Mouse (Mus musculus) heart, adult 2 months (tissue): ENCODE measurements around the gene Chid1. TPM values are rescaled to one million over a fixed set of nuclear protein-coding genes. Genes with fewer than 3 reads are reported as not detected.
A peak's percentile ranks its signal among the peaks of the same experiment; 100 is the strongest.
"Not testable (repeated sequence)": the region's sequence is repeated elsewhere in the genome, so short reads cannot be mapped to it uniquely, and the experiment has no call there.

ENCODE experiments used
- DNase-seq, 2 experiments: peaks; one replicate each; pipeline ENCODE4 v3.0.0; 2021
- H3K27ac ChIP-seq: fragments of 200-600 bp; 2 replicates; pipeline ENCODE4 v1.8.1; 2022
- H3K27me3 ChIP-seq: fragments of 200-500 bp; 2 replicates; pipeline ENCODE4 v1.6.1; 2012; ENCODE audit warnings: mild to moderate bottlenecking, low read length, inconsistent platforms, mixed read lengths; ENCODE audit not compliant: control insufficient read depth, insufficient read depth
- H3K36me3 ChIP-seq: fragments of 200-500 bp; 2 replicates; pipeline ENCODE4 v1.6.1; 2012; ENCODE audit warnings: low read length, inconsistent platforms; ENCODE audit not compliant: control insufficient read depth, insufficient read depth
- H3K4me1 ChIP-seq: fragments of 200-500 bp; 2 replicates; pipeline ENCODE4 v1.6.1; 2011; ENCODE audit warnings: low read length; ENCODE audit not compliant: control insufficient read depth, insufficient read depth
- H3K4me3 ChIP-seq: fragments of 200-600 bp; 2 replicates; pipeline ENCODE4 v1.8.1; 2022
- H3K79me2 ChIP-seq: fragments of 200-500 bp; replicated peaks from 2 replicates; pipeline ENCODE4 v1.6.1; 2012; ENCODE audit warnings: mild to moderate bottlenecking, inconsistent platforms, low read length, moderate library complexity, mixed read lengths; ENCODE audit not compliant: control insufficient read depth, insufficient read depth
- H3K9ac ChIP-seq: fragments of 200-500 bp; 2 replicates; pipeline ENCODE4 v1.6.1; 2012; ENCODE audit warnings: low read depth, mild to moderate bottlenecking, control low read depth, inconsistent platforms, low read length, mixed read lengths
- CTCF ChIP-seq: fragments of 200-600 bp; IDR thresholded peaks from 2 replicates; pipeline ENCODE4 v1.8.1; 2022; ENCODE audit warnings: antibody characterized with exemption, mild to moderate bottlenecking, moderate library complexity
- EP300 ChIP-seq: fragments of 200-500 bp; IDR thresholded peaks from 2 replicates; pipeline ENCODE4 v1.6.1; 2011; ENCODE audit warnings: low read depth, low read length, control low read depth; ENCODE audit not compliant: insufficient read depth
- POLR2A ChIP-seq: fragments of 200-500 bp; IDR thresholded peaks from 2 replicates; pipeline ENCODE4 v1.6.1; 2011; ENCODE audit warnings: mild to moderate bottlenecking, low read depth, low read length, control low read depth; ENCODE audit not compliant: insufficient read depth
- WGBS: fragments of 180-500 bp; shearing (Covaris S2); methylation state at CpG from one replicate; pipeline ENCODE4 v1.1.7; 2018; 5-methylcytosine and 5-hydroxymethylcytosine counted together
- intact Hi-C: fragments of 180-260 bp; cut with DNase I; formaldehyde crosslinking; loops from one replicate; pipeline ENCODE4 v1.15.1; 2025
- polyA plus RNA-seq: library from polyadenylated mRNA; depleted of rRNA; stranded (reverse); fragments of >200 nt; gene quantifications from 2 replicates; pipeline ENCODE4 v1.2.3, GENCODE M21; 2012
- total RNA-seq, 2 experiments: library from RNA; stranded (reverse); gene quantifications; 2 replicates each; pipeline ENCODE4 v1.2.3; 2021

Chid1 gene
- total and polyA plus RNA-seq, 3 experiments = 20.2 to 52.7 (median 45.9) TPM

GRCm38 (mm10) chr7:141455610-141456314, 83.9 kb downstream of the Chid1 start:
- H3K36me3 ChIP-seq = peaks cover 5% of the 10 kb centered on the region; the same call in 1 of the 2 replicates
- peak overlapping the region; percentile 97 for H3K9ac ChIP-seq
- no peaks in the 10 kb centered on the region for H3K79me2 ChIP-seq
- TF ChIP-seq POLR2A (peak; percentile 75), CTCF (no peak), EP300 (peak; percentile 98)
- intact Hi-C loops = no loop called here
- DNase-seq = peak; percentile 86 to 89
- H3K4me3 ChIP-seq = peak overlapping the region; percentile 100
- H3K27me3 ChIP-seq = no peaks in the 10 kb centered on the region
- peaks cover 22% of the 10 kb centered on the region for H3K4me1 ChIP-seq
- H3K27ac ChIP-seq = peak overlapping the region; percentile 100
- under 1% methylated on average over 23 of the region's 23 CpGs for WGBS

GRCm38 (mm10) chr7:141454967-141455551, 84.6 kb downstream of the Chid1 start, which contains the start of gene Pnpla2:
Gene Pnpla2, plus strand, starts transcription at chr7:141455198.
- TF ChIP-seq POLR2A = peak; percentile 99
- TF ChIP-seq CTCF = peak; percentile 32; the same call in 1 of the 2 replicates
- peak; percentile 83; the same call in 1 of the 2 replicates for TF ChIP-seq EP300
- under 1% methylated on average over 45 of the region's 45 CpGs for WGBS

DNA sequence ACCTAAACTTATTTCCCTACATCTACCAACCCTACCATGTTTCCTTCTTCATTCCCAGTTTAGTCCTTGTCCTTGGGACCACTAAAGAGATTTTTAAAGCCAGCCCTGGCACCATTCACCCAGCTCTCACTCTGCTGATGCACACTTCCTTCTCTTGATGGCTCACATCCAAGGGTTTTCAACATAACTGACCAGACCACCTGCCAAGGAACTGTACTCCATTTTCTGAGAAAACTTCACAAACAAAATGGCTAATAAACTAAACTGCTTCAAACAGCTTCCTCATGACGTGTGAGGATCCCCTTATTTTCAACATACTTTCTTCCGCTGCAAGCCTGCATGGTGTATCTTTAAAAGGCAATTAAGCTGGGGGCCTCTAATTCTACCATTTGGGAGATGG, 86.0 kb downstream of the Chid1 start:
- no peak overlapping the region for H3K9ac ChIP-seq
- peaks cover 5% of the 10 kb centered on the region for H3K36me3 ChIP-seq
- no peak overlapping the region for H3K4me3 ChIP-seq
- no peaks in the 10 kb centered on the region for H3K79me2 ChIP-seq
- peaks cover 13% of the 10 kb centered on the region for H3K4me1 ChIP-seq
- TF ChIP-seq CTCF = no peak
- TF ChIP-seq EP300 = no peak
- TF ChIP-seq POLR2A = no peak
- 71% methylated on average over 2 of the region's 2 CpGs for WGBS
- no peak for DNase-seq
- intact Hi-C loops = no loop called here
- H3K27me3 ChIP-seq = no peaks in the 10 kb centered on the region
- H3K27ac ChIP-seq = no peak overlapping the region

More at GRCm38 (mm10) chr7:141454967-141455551, 84.6 kb downstream of the Chid1 start, which contains the start of gene Pnpla2:
- Histone ChIP-seq H3K4me3 (peak within 1 kb of the TSS; percentile 100), H3K4me1 (peaks cover 16% of the 10 kb centered on the region), H3K27ac (peak within 1 kb of the TSS; percentile 100), H3K9ac (peak within 1 kb of the TSS; percentile 97), H3K27me3 (no peaks in the 10 kb centered on the region), H3K36me3 (peaks cover 3% of the 10 kb centered on the region; the same call in 1 of the 2 replicates), H3K79me2 (no peaks in the 10 kb centered on the region)
- intact Hi-C loops = no loop called here
- DNase-seq = peak; percentile 95

GRCm38 (mm10) chr7:141451928-141452327, 87.7 kb downstream of the Chid1 start:
- TF ChIP-seq POLR2A (no peak), EP300 (no peak), CTCF (no peak)
- Histone ChIP-seq H3K27ac (no peak overlapping the region), H3K36me3 (peaks cover 9% of the 10 kb centered on the region), H3K4me3 (no peak overlapping the region), H3K9ac (no peak overlapping the region), H3K79me2 (no peaks in the 10 kb centered on the region), H3K4me1 (peaks cover 8% of the 10 kb centered on the region), H3K27me3 (no peaks in the 10 kb centered on the region)
- intact Hi-C loops = no loop called here
- DNase-seq = no peak

DNA sequence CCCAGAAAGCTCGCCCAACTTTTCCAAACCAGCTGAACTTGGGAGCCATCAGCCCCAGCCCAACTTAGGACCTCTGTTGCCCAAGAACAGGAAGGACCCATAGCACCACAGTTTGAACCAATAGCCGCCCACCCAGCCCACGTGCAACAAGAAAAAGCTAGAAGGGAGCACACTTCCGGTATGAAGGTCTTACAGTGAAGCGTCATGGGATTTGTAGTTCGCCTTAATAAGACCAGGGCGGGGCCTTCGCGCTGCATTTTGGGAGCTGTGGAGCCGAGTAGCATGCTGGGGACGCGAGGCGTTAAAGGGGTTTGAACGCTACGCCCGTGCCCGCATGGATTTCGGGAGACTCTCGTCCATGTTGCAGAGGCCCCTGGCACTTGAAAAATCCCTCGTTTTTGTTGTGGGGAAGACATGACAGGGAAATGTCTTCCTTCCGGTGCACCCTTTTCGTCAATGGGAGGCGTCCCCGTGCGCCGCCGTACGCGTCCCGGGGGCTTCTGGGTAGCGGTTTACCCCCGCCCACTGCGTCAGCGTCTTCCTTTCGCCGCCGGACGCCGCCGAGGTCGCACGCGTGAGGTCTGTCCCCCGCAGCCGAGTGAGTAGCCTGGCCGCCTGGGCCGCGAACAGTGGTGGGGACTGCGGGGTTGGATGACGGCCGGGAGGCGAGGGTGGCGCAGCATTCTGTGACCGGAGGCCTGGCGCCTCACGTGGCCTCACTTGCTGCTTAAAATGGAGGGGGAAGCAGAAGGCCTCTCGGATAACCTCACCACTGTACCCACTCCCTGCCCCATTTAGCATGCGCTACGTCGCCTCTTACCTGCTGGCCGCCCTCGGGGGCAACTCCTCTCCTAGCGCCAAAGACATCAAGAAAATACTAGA, 92.3 kb downstream of the Chid1 start, which contains the start of gene Rplp2:
Gene Rplp2, plus strand, starts transcription at position 261 of the 882 bp plus-strand sequence.
- WGBS = under 1% methylated on average over 63 of the region's 63 CpGs

DNA sequence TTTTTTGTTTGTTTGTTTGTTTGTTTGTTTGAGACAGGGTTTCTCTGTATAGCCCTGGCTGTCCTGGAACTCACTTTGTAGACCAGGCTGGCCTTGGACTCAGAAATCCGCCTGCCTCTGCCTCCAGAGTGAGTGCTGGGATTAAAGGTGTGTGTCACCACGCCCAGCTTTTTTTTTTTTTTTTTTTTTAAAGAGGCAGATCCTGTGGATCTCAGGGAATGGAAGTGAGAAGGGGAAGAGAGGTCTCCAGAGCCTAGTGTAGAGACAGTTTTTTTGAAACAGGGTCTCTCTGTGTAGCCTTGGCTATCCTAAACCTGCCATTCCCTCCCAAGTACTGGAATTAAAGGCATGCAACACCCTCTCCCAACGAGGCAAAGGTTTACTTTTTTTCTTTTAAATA, 93.3 kb downstream of the Chid1 start:
- intact Hi-C loops, DNase-seq, H3K36me3 ChIP-seq, H3K4me3 ChIP-seq, H3K4me1 ChIP-seq, H3K27me3 ChIP-seq, H3K79me2 ChIP-seq, H3K9ac ChIP-seq: not testable (repeated sequence)
- WGBS = 72% methylated on average over 3 of the region's 3 CpGs
- H3K27ac ChIP-seq = peak overlapping the region; percentile 99; the same call in 1 of the 2 replicates

More for the DNA sequence above, 92.3 kb downstream of the Chid1 start, which contains the start of gene Rplp2:
- peak within 1 kb of the TSS; percentile 73 for H3K4me3 ChIP-seq
- no peak for TF ChIP-seq EP300
- TF ChIP-seq POLR2A = peak; percentile 88
- TF ChIP-seq CTCF = no peak
- H3K79me2 ChIP-seq = no peaks in the 10 kb centered on the region
- peak within 1 kb of the TSS; percentile 98 for H3K9ac ChIP-seq
- H3K36me3 ChIP-seq = peaks cover 9% of the 10 kb centered on the region
- peak within 1 kb of the TSS; percentile 99 for H3K27ac ChIP-seq
- peaks cover 4% of the 10 kb centered on the region for H3K4me1 ChIP-seq
- intact Hi-C loops = no loop called here
- no peaks in the 10 kb centered on the region for H3K27me3 ChIP-seq
- DNase-seq = peak; percentile 95 to 96
